Mouse (Mus musculus): Measurements from ENCODE around the gene Nin.

- TF ChIP-seq CTCF (IDR thresholded peaks at IDR 0.05; ENCODE audit: borderline replicate concordance, insufficient read depth, low read length): no peak
- TF ChIP-seq POLR2A (IDR thresholded peaks at IDR 0.05; ENCODE audit: low read depth, low read length): no peak
Measured at GRCm38 (mm10) chr12:70129105-70129504, 15.6 kb upstream of the Nin start.
